Mouse (Mus musculus) testis, adult 2 months (tissue): ENCODE measurements around the gene Sat2. TPM values are rescaled to one million over a fixed set of nuclear protein-coding genes. Genes with fewer than 3 reads are reported as not detected.

ENCODE experiments used
- H3K27ac ChIP-seq: fragments of 200-500 bp; 2 replicates; pipeline ENCODE4 v1.5.1; 2012; ENCODE audit warnings: low read depth, low read length; ENCODE audit not compliant: control insufficient read depth, insufficient read depth
- H3K27me3 ChIP-seq: fragments of 200-500 bp; 2 replicates; pipeline ENCODE4 v1.6.1; 2012; ENCODE audit warnings: mild to moderate bottlenecking, low read length, moderate library complexity; ENCODE audit not compliant: control insufficient read depth, insufficient read depth
- H3K36me3 ChIP-seq: fragments of 200-500 bp; 2 replicates; pipeline ENCODE4 v1.6.1; 2012; ENCODE audit warnings: mild to moderate bottlenecking, low read length; ENCODE audit not compliant: control insufficient read depth, insufficient read depth
- H3K4me1 ChIP-seq: fragments of 200-500 bp; 2 replicates; pipeline ENCODE4 v1.6.1; 2012; ENCODE audit warnings: low read length; ENCODE audit not compliant: control insufficient read depth, insufficient read depth
- H3K4me3 ChIP-seq: fragments of 200-500 bp; 2 replicates; pipeline ENCODE4 v1.5.1; 2012; ENCODE audit warnings: low read depth, mild to moderate bottlenecking, low read length, moderate library complexity, mixed read lengths; ENCODE audit not compliant: control insufficient read depth
- CTCF ChIP-seq: fragments of 200-500 bp; IDR thresholded peaks from 2 replicates; pipeline ENCODE4 v1.5.1; 2012; ENCODE audit warnings: low read depth, mild to moderate bottlenecking, inconsistent platforms, low read length, moderate library complexity; ENCODE audit not compliant: control insufficient read depth, insufficient read depth, insufficient replicate concordance
- POLR2A ChIP-seq: fragments of 200-500 bp; IDR thresholded peaks from 2 replicates; pipeline ENCODE4 v1.6.1; 2012; ENCODE audit warnings: low read depth, mild to moderate bottlenecking, inconsistent platforms, low read length, moderate library complexity; ENCODE audit not compliant: control insufficient read depth
- polyA plus RNA-seq: library from polyadenylated mRNA; depleted of rRNA; stranded (reverse); fragments of >200 nt; gene quantifications from 2 replicates; pipeline ENCODE4 v1.2.3, GENCODE M21; 2012

Sat2 gene
- polyA plus RNA-seq, 1 experiment = 9.4 TPM

DNA sequence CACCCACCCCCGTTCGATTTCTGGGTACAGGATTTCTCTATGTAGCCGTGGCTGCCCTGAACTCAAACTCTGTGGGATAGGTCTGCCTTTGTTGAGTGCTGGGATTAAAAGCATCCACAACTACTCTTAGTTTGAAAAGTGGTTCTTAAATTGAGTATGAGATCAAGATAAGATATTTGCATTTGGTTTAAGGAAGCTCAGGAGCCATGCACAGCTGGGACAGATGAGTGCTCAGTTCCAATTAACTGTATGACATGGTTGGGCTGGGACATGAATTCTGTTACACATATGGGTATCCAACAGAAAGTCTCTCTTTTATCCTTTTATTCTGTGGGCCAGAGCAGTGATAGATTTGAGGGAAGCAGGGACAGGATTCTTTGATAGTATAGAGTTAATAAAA is 13.6 kb downstream of the Sat2 start:
- H3K27me3 ChIP-seq = no peaks in the 10 kb centered on the region
- H3K4me1 ChIP-seq = peaks cover 2% of the 10 kb centered on the region
- H3K4me3 ChIP-seq = no peak overlapping the region
- no peak for TF ChIP-seq CTCF
- no peak for TF ChIP-seq POLR2A
- H3K27ac ChIP-seq = no peak overlapping the region
- H3K36me3 ChIP-seq = no peaks in the 10 kb centered on the region; the same call in 1 of the 2 replicates

DNA sequence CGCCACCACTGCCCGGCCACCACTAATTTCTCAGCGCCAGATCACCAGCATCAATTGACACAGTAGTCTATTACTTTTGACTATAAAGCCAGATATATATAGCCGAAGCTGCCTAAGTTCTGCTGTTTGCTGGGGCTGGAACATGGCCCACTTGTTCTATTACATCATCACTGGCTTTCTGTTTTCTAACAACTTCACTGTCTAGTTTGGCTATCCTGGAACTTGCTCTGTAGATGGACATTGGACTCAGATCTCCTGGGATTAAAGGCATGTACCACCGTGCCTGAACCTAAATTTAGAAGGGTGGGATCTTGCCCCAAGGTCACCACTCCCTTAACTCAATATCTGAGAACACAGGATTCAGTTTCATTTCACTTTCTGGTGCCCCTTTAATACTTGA is 24.0 kb downstream of the Sat2 start:
- H3K36me3 ChIP-seq = peaks cover 9% of the 10 kb centered on the region
- TF ChIP-seq CTCF (no peak), POLR2A (no peak)
- H3K27me3 ChIP-seq = no peaks in the 10 kb centered on the region
- no peak overlapping the region for H3K27ac ChIP-seq
- H3K4me1 ChIP-seq = no peaks in the 10 kb centered on the region
- H3K4me3 ChIP-seq = no peak overlapping the region

DNA sequence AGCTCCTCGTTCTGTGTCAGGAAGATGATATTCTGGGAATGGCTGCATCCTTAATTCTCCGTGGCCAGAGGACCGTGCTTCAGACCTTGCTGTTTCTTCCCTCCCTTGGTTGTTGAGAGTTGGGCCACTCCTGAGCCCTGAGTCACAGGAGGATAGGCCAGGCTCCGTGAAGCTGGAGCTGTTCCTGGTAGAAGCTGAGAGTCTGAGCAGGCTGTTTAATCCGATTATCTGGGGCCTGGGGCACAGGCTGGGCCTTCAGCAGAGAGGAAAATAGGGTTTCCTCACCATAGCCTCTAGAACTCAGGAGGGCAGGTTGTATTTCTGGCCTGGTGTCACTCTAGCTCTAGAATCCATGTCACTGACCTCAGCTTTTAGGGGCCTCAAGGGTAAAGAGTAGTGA is 31.6 kb downstream of the Sat2 start:
- peaks cover 14% of the 10 kb centered on the region for H3K36me3 ChIP-seq
- peaks cover 18% of the 10 kb centered on the region for H3K4me1 ChIP-seq
- H3K27ac ChIP-seq = no peak overlapping the region
- no peak overlapping the region for H3K4me3 ChIP-seq
- no peaks in the 10 kb centered on the region for H3K27me3 ChIP-seq
- no peak for TF ChIP-seq POLR2A
- no peak for TF ChIP-seq CTCF

DNA sequence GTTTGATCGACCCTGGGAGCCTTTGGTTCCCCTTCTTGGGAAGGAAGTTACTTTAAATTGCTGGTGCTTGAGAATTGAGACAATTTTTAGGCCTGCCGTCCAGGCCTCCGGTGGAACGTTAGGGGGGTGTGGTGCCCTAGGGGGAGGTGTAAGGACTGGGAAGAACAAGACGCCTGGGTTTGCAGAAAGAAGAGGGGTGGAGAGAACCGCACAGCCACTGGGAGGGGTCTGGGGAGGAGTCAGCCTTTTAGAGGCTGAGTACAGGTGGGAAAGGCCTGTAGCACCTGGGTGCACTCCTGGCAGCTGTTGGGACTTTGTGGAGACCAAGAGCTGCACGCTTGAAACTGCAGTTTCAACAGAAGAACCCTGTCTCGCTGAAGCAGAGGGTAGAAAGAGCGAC is 32.9 kb downstream of the Sat2 start:
- Histone ChIP-seq H3K36me3 (peaks cover 11% of the 10 kb centered on the region), H3K27me3 (no peaks in the 10 kb centered on the region), H3K4me3 (no peak overlapping the region), H3K4me1 (peaks cover 18% of the 10 kb centered on the region), H3K27ac (peak overlapping the region; percentile 16; the same call in 1 of the 2 replicates)
- no peak for TF ChIP-seq CTCF
- no peak for TF ChIP-seq POLR2A

DNA sequence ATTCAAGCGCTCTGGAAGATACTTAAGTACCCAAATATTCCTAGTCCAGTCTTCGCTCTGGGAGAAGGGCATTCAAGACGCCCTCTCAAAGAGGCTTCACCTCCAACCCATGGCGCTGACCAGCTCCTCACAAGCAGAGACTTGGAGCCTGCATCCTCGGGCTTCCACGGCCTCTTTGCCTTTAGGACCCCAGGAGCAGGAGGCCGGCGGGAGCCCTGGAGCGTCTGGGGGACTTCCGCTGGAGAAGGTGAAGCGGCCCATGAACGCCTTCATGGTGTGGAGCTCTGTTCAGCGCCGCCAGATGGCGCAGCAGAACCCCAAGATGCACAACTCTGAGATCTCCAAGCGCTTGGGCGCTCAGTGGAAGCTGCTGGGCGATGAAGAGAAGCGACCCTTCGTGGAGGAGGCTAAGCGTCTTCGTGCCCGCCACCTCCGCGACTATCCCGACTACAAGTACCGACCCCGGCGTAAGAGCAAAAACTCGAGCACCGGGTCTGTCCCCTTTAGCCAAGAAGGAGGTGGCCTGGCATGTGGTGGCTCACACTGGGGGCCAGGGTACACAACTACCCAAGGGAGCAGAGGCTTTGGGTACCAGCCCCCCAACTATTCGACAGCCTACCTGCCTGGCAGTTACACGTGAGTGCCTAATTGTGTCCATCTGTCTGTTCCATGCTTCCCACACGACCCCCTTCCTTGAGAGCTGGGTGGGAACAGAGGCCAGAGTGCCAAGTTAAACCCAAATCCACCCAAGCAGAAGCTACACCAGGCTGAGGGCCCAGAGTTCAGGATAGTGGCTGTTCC is 33.6 kb downstream of the Sat2 start, which contains the start of gene Sox15:
TSS of gene Sox15 (plus strand) at position 51 of the 801 bp plus-strand sequence.
- H3K27me3 ChIP-seq = no peaks in the 10 kb centered on the region
- peak within 1 kb of the TSS; percentile 21 for H3K4me3 ChIP-seq
- peaks cover 11% of the 10 kb centered on the region for H3K36me3 ChIP-seq
- peak within 1 kb of the TSS; percentile 27; the same call in 1 of the 2 replicates for H3K27ac ChIP-seq
- TF ChIP-seq CTCF (peak; percentile 51; the same call in 1 of the 2 replicates), POLR2A (no peak)
- peaks cover 18% of the 10 kb centered on the region for H3K4me1 ChIP-seq

DNA sequence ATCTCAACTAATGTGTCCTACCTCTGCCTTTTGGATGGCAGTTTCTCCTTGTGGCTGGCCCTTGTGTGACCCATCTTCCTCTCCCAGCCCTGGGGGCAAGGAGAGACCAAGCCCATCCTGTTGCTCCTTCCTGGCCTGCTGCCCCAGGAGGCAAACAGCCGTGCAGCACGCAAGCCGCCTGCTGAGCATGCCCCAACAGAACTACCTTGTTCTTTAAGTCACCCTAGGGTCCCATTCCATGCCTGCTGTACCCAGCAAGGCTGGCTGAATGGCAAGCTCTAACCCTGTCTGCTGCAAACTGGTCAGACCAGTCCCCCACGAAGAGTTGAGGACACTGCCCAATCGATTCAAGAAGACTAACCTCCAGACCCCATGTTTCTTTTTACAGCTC is 34.2 kb downstream of the Sat2 start:
- no peak for TF ChIP-seq POLR2A
- TF ChIP-seq CTCF = no peak
- Histone ChIP-seq H3K27ac (no peak overlapping the region), H3K4me1 (peaks cover 18% of the 10 kb centered on the region), H3K4me3 (no peak overlapping the region), H3K27me3 (no peaks in the 10 kb centered on the region), H3K36me3 (peaks cover 8% of the 10 kb centered on the region)

DNA sequence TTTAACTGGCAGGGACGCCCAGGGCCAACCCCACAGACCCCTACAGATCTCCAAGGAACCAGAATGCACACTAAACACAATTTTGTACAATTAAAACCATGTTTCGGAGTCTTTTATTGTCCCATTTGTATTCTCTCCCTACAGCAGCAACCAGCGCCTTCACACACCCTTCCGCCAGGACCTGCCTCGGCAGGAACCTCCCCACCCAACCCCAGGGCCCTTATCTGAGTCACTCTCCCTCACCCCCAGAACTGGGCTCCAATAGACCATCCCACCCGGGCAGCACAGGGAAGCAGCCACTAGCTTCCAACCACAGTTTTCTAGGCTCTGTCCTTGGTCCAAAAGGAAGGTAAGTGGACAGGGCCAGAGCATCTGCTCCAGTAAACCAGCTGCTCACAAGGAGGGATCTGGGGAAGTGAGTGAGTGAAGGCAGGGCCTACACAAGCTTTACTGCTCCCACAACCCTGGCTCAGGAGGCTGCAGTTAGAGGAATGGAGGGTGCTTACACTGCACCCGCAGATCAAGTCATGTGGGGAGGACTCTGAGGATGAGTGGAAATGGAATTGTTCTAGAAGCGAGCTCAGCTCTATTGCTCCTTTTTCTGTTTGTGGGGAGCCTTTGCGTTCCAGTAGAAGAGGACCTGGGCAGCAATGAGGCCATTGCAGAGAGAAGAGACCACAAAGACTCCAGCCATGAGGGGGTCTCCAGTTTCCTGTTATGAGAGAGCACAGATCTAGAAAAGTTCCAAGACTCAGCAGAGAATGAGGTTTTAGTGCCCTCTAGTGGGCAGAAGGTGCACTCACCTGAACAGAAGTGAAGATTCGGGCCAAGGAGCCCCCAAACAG is 35.0 kb downstream of the Sat2 start:
- no peak overlapping the region for H3K27ac ChIP-seq
- H3K36me3 ChIP-seq = peaks cover 5% of the 10 kb centered on the region; the same call in 1 of the 2 replicates
- peaks cover 18% of the 10 kb centered on the region for H3K4me1 ChIP-seq
- no peak overlapping the region for H3K4me3 ChIP-seq
- TF ChIP-seq POLR2A (no peak), CTCF (peak; percentile 45; the same call in 1 of the 2 replicates)
- no peaks in the 10 kb centered on the region for H3K27me3 ChIP-seq
